Comparison of ENCODE assay signal across 31 mouse cellular contexts in genomic region chr2:75139544-75139943, GRCm38 (mm10).
"Had no signal": no experiment of that assay in that cellular context is flagged by ENCODE, and none has a peak within 500 bp of the region (broad histone marks: within the 10 kb centered on the region; RNA-seq: fewer than 3 reads in every experiment).

No protein-coding gene starts in this region.

- H3K4me2 ChIP-seq: limb, embryonic 15.5 days; liver, embryonic 11.5 days; liver, embryonic 12.5 days; liver, embryonic 13.5 days; liver, embryonic 15.5 days; lung, embryonic 14.5 days; lung, embryonic 15.5 days; midbrain, embryonic 12.5 days; midbrain, embryonic 13.5 days; midbrain, embryonic 15.5 days had no signal

- H3K36me3 ChIP-seq: limb, embryonic 10.5 days; limb, embryonic 12.5 days; limb, embryonic 13.5 days; limb, embryonic 15.5 days; liver, embryonic 12.5 days; liver, embryonic 13.5 days; liver, embryonic 15.5 days; lung, embryonic 15.5 days; midbrain, embryonic 10.5 days; midbrain, embryonic 12.5 days; midbrain, embryonic 13.5 days; midbrain, embryonic 15.5 days; neural tube, embryonic 12.5 days had no signal

- ATAC-seq: liver, embryonic 12.5 days; liver, postnatal 0 days; lung, postnatal 0 days; midbrain, embryonic 13.5 days; midbrain, embryonic 15.5 days; midbrain, embryonic 16.5 days had no signal

- DNase-seq: left cerebral cortex, postnatal 4 days; liver; liver, embryonic 13.5 days; liver, postnatal 0 days; lung, adult 18-20 months; lung, adult 2 months; lung, embryonic 14.5 days; lung, postnatal 10 days; lung, postnatal 14 days; lung, postnatal 36 days; lung, postnatal 4 days had no signal

- H3K27ac ChIP-seq: left cerebral cortex, adult 2 months; limb, embryonic 12.5 days; limb, embryonic 13.5 days; limb, embryonic 15.5 days; liver, embryonic 12.5 days; liver, embryonic 13.5 days; liver, embryonic 14.5 days; liver, embryonic 15.5 days; lung, embryonic 15.5 days; macrophage; midbrain, embryonic 10.5 days; midbrain, embryonic 12.5 days; midbrain, embryonic 13.5 days; midbrain, embryonic 15.5 days; neural tube, embryonic 12.5 days had no signal

- H3K9ac ChIP-seq: limb, embryonic 12.5 days; limb, embryonic 13.5 days; limb, embryonic 15.5 days; liver, embryonic 12.5 days; liver, embryonic 13.5 days; liver, embryonic 14.5 days; liver, embryonic 15.5 days; liver, postnatal 0 days; lung, embryonic 14.5 days; lung, embryonic 15.5 days; midbrain, embryonic 12.5 days; midbrain, embryonic 13.5 days; midbrain, embryonic 15.5 days; neural tube, embryonic 12.5 days had no signal

- H3K9me3 ChIP-seq: limb, embryonic 10.5 days; limb, embryonic 12.5 days; limb, embryonic 13.5 days; limb, embryonic 15.5 days; liver, embryonic 12.5 days; liver, embryonic 13.5 days; liver, embryonic 15.5 days; lung, embryonic 15.5 days; midbrain, embryonic 10.5 days; midbrain, embryonic 12.5 days; midbrain, embryonic 13.5 days; midbrain, embryonic 15.5 days; neural tube, embryonic 12.5 days had no signal

- H3K4me3 ChIP-seq: left cerebral cortex, adult 2 months; limb, embryonic 15.5 days; liver, embryonic 12.5 days; liver, embryonic 13.5 days; liver, embryonic 15.5 days; lung, embryonic 15.5 days; megakaryocyte, embryonic 14.5 days; midbrain, embryonic 10.5 days; midbrain, embryonic 12.5 days; midbrain, embryonic 13.5 days; midbrain, embryonic 15.5 days; myocyte; neural tube, embryonic 12.5 days had no signal

- H3K4me1 ChIP-seq: liver, embryonic 12.5 days had no signal
